Mouse (Mus musculus) thymus, adult 18-20 months (tissue): ENCODE measurements around the gene Ubxn6.
A peak's percentile ranks its signal among the peaks of the same experiment; 100 is the strongest.

Experiments used
- DNase-seq, 2 experiments: peaks; one replicate each; pipeline ENCODE4 v3.0.0; 2022; ENCODE audit warnings: mixed read lengths in 2 of 2

The Ubxn6 gene

DNA sequence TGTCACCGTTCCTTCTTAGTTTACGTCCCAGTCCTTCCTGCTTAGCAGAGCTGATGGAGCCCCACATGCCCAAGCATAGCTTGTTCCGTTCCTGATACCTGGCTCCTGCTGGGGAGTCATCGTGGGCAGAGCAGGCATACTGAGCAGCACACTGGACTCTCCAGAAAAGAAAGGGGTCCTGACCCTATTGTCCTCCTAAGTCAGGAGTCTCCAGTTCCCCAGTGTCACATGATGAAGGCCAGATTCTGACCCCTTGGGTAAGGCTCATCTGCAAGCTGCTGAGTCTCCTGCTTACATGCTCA is 51.9 kb downstream of the Ubxn6 start:
- no peak for DNase-seq

DNA sequence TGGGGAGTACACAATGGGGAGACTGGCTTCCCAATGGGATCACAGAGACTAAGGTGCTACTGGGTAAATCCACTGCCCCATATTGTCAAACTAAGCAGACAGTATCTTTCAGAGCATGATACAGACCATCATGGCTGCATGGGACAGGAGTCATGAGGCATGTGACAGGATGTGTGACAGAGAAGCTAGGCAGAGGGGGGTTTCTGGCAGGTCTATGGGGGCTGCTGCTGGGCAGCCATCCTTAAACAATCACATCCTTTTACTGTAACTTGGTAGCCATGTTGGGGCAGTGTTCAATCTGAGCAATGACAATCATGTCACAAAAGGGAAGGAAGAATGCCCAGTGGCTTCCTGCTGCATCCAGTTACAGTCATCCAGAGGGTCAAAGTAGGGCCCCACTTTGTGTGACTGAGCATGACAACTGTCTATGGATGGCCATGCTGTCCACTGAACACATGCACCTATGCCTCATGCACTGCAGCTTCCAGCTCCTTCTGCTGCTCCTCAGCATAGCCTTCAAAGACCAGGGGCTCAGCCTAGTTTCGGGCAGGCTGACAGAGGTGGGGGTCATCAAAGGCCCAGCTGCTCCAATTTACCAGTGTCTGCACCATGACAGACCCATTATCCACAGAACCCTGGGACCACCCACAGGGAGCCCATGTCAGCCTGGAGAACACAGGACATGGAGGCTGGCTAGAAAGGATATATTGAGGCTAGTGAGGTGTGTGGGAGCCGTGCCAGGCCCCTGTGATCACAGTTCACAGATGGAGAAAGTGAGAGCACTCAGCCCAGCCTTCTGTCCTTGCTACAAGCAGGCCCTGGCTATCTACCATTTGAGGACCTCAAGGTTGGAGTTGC is 52.5 kb downstream of the Ubxn6 start:
- DNase-seq: no peak

- peak; percentile 78 to 84 for DNase-seq
Observed at GRCm38 (mm10) chr17:56021161-56021910, 53.5 kb downstream of the Ubxn6 start.

DNA sequence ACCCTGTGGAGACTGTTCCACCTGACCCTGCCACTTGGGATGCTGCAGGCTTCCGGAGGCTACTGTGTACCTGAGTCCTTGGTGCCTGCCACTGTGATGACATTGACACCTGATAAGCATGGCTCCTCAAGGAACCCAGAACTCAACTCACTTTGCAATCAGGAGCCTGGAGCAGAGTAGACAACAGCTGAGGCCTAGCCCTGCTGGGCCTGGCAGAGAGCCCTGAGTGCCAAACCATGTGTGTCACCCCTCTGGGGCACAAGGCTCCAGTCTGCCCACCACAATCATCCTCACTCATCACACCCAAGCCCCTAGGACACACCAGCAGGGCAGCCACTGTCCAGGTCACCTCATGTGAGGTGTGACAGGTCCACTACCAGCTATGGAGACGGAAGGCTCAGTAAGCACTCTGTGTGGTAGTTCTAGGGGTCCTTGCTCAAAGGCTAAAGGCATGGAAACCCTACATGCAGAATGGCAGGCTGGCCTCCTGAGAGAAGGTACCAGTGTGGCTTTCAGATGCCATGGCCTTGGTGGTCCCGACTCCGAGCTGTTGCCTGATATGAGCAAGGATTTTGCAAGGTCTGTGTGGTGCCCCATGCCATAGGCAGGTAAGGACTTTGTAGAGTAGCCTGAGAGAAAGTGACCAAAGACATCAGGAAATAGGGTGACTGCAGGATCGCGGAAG is 54.3 kb downstream of the Ubxn6 start:
- DNase-seq: no peak

DNA sequence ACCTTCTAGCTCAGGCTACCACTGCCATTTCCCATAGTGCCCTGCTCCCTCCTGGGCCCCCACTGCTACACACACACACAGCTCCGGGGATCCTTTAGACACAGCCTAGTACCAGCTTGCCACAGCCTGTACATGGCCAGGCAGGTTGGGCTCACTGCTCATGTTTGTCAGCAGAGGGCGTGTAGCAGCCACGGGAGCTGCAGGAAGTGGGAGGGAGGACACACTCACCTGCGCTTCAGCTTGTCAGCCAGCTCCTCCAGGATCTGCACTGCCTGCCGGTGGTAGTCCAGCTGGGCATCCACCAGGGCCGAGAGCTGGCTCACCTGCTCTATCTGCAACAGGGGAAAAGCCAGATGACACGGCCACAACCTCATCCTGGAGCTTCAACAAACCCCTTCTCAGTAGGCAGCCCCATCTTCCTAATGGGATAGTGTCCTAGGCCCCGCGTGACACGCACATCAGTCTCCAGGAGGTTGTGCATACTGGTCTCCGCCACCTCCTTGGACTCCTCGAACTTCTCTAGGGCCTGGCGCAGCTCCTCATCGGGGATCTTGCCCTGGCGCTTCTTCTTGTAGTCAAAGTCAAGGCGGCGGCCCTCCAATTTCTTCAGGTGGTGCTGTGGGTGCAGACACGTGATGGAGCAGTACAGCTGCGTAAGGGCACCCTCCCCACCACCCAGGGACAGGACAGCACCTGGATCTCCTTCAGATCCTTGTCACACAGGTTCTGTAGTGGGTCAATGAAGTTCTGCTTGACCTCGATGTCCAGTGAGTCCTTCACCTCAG is 56.3 kb downstream of the Ubxn6 start:
- DNase-seq: peak; percentile 64 to 70

GRCm38 (mm10) chr17:56017848-56018247 is 57.0 kb downstream of the Ubxn6 start:
- no peak for DNase-seq
